Mouse (Mus musculus) cerebellum, adult 8-10 months (tissue): Measurements from ENCODE around the gene Ccr6.

Source experiments
- DNase-seq: peaks from one replicate; pipeline ENCODE4 v3.0.0; 2022

Ccr6 gene

GRCm38 (mm10) chr17:8285056-8285455 lies 49.2 kb downstream of the Ccr6 start:
- DNase-seq = no peak

- DNase-seq = no peak
Measured at GRCm38 (mm10) chr17:8286987-8287386, 51.1 kb downstream of the Ccr6 start.

- DNase-seq = no peak
Measured at GRCm38 (mm10) chr17:8289993-8290679, 54.3 kb downstream of the Ccr6 start.

- DNase-seq = no peak
Measured at GRCm38 (mm10) chr17:8290736-8291135, 54.9 kb downstream of the Ccr6 start.

- no peak for DNase-seq
Measured at GRCm38 (mm10) chr17:8295825-8296224, 60.0 kb downstream of the Ccr6 start.

GRCm38 (mm10) chr17:8296313-8296844 lies 60.5 kb downstream of the Ccr6 start:
- no peak for DNase-seq

- DNase-seq = no peak
Measured at GRCm38 (mm10) chr17:8297746-8298145, 61.9 kb downstream of the Ccr6 start.

- DNase-seq = no peak
Measured at GRCm38 (mm10) chr17:8298281-8298680, 62.4 kb downstream of the Ccr6 start.

- no peak for DNase-seq
Measured at GRCm38 (mm10) chr17:8299524-8299923, 63.7 kb downstream of the Ccr6 start.

GRCm38 (mm10) chr17:8301515-8301914 lies 65.7 kb downstream of the Ccr6 start:
- no peak for DNase-seq

GRCm38 (mm10) chr17:8302772-8303438 lies 67.1 kb downstream of the Ccr6 start:
- DNase-seq = no peak

- DNase-seq = no peak
Measured at GRCm38 (mm10) chr17:8303671-8304070, 67.8 kb downstream of the Ccr6 start.

GRCm38 (mm10) chr17:8305801-8306200 lies 70.0 kb downstream of the Ccr6 start:
- no peak for DNase-seq
